Mouse (Mus musculus) bone marrow macrophage, adult 2 months (primary cell): ENCODE data around the gene Nolc1.
"Not testable (repeated sequence)": the region's sequence is repeated elsewhere in the genome, so short reads cannot be mapped to it uniquely, and the experiment has no call there.

ENCODE experiments used
- CTCF ChIP-seq: IDR thresholded peaks from 2 replicates; pipeline ENCODE4 v1.5.1; 2012; ENCODE audit warnings: low read depth, mild to moderate bottlenecking, low read length, moderate library complexity
- POLR2A ChIP-seq: IDR thresholded peaks from 2 replicates; pipeline ENCODE4 v1.6.1; 2012; ENCODE audit warnings: mild to moderate bottlenecking, low read depth, low read length, borderline replicate concordance

DNA sequence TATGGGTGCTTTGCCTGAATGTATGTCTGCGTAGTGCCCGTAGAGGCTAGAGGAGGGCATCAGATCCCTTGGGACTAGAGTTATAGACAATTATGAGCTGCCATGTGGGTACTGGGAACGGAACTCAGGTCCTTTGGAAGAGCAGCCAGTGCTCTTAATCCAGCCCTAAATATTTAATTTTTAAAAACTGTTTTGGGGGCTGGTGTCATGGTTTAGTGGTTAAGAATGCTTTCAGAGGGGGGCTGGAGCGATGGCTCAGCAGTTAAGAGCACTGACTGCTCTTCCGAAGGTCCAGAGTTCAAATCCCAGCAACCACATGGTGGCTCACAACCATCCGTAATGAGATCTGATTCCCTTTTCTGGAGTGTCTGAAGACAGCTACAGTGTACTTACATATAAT is 54.1 kb downstream of the Nolc1 start:
- not testable (repeated sequence) for TF ChIP-seq CTCF, POLR2A
